Mouse (Mus musculus): ENCODE measurements around the gene Kif26b.

Kif26b gene

GRCm38 (mm10) chr1:178661556-178661955 is 132.6 kb downstream of the Kif26b start:
- no peak for DNase-seq (ENCODE audit: low read depth, low spot score)

DNA sequence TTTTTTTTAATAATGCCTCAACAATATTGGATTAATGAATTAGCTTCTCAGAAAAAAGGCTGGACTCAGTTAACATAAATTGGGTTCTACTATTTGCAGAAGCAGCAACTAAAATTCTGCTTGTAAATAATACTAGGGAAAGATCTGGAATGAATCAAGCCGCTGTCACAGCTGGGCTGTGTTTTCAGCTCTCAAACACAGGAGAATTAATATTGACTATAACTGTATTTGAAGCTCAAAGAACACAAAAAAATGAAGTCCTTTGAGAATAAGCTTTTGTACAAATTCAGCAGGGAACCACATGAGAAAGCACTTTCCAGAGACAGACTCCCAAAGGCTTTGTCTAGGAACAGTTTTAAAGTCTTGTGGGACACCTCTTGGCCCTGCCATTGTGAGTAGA is 134.6 kb downstream of the Kif26b start:
- DNase-seq (ENCODE audit: low read depth, low spot score): no peak

- DNase-seq (ENCODE audit: low read depth, low spot score): peak; percentile 43
Observed at GRCm38 (mm10) chr1:178664271-178664969, 135.5 kb downstream of the Kif26b start.

GRCm38 (mm10) chr1:178666524-178666923 is 137.6 kb downstream of the Kif26b start:
- no peak for DNase-seq (ENCODE audit: low read depth, low spot score)

GRCm38 (mm10) chr1:178667808-178668207 is 138.9 kb downstream of the Kif26b start:
- no peak for DNase-seq (ENCODE audit: low read depth, low spot score)

GRCm38 (mm10) chr1:178668907-178669306 is 140.0 kb downstream of the Kif26b start:
- no peak for DNase-seq (ENCODE audit: low read depth, low spot score)

DNA sequence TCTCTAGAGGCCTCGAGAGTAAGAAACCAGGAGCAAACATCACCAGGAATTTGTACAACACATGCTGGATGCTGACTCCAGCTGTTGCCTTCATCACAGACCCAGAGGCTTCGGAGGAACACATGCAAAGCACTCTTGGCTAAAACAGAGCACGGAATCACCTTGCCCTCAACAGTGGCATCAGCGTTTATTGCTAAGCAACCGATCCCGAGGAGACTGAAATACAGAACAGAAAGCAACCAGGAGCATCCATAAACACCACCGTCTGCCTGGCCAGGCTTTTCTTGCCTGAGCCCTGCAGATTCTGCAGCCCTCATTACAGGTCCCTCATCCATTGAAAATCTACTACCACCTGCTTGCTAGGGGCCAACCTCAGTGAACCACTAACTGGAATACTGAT is 144.1 kb downstream of the Kif26b start:
- DNase-seq (ENCODE audit: low read depth, low spot score): no peak

- no peak for DNase-seq (ENCODE audit: low read depth, low spot score)
Observed at GRCm38 (mm10) chr1:178673506-178673905, 144.6 kb downstream of the Kif26b start.

DNA sequence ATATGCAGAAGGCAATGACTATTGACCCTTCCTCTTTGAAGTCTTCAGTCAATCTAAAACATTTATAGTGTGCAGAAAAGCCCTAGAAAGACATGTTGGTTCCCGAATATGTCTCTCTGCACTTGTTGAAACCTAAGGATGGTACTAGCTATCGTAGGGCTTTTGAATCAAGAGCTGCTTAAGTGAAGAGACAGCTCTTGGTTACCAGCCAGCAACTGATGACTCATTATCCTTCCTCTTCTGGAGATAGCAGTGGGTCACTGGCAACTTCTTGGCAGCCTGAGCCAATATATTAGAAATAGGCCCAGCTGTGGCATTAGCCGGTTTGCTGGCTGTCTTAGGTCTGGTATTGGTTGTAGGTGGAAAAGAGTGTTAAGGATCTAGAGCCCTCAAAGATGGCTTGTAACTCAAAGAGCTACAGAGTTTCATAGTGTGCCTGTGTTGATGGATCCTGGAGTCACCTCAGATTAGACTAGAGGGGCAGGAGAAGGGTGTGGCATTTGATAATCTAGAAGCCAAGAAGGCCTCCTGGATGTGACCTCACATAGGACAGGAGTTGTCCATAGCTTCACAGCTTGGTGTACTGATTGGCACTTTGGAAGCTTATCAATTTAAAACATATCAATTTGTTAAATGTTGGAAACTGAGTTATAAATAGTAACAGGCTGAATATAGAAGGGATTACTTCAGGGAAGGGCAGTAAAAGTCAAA is 146.8 kb downstream of the Kif26b start:
- DNase-seq (ENCODE audit: low read depth, low spot score): no peak

GRCm38 (mm10) chr1:178677160-178677559 is 148.2 kb downstream of the Kif26b start:
- no peak for DNase-seq (ENCODE audit: low read depth, low spot score)

- DNase-seq (ENCODE audit: low read depth, low spot score): no peak
Observed at GRCm38 (mm10) chr1:178677630-178678221, 148.8 kb downstream of the Kif26b start.

- no peak for DNase-seq (ENCODE audit: low read depth, low spot score)
Observed at GRCm38 (mm10) chr1:178683631-178684030, 154.7 kb downstream of the Kif26b start.

DNA sequence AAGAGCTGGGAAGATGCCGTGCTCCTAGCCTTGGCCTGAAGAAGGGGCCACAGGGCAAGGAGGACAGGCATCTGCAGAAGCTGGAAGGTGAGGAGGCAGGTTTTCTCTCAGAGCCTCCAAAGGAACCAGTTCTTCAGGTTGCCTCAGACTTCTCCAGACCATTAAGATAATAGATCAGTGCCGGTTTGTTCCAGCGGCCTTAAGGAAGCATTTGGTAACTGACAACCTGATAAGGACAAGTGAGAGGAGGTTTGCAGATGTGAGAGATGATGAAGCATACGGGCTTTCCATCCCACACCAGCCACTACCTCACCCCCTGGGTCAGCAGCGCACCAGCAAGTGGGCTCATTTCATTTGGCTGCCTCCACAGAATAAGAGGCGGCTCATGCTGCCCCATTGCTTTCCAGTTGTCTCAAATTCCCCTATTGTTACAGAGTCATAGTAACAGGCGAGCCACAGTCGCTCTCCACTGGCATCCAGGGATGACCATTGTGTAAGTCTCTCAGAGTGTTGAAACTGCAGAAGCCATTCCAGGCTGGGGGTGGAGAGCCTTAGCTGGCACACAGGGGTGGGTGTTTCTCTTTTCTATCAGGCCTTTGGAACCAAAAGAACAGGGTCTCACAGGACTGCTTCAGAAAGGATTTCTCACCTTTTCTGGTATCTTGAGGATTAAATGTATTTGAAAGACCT is 156.2 kb downstream of the Kif26b start:
- DNase-seq (ENCODE audit: low read depth, low spot score): no peak

- peak; percentile 16 for DNase-seq (ENCODE audit: low read depth, low spot score)
Observed at GRCm38 (mm10) chr1:178686881-178687280, 158.0 kb downstream of the Kif26b start.

GRCm38 (mm10) chr1:178689512-178689911 is 160.6 kb downstream of the Kif26b start:
- DNase-seq (ENCODE audit: low read depth, low spot score): no peak

DNA sequence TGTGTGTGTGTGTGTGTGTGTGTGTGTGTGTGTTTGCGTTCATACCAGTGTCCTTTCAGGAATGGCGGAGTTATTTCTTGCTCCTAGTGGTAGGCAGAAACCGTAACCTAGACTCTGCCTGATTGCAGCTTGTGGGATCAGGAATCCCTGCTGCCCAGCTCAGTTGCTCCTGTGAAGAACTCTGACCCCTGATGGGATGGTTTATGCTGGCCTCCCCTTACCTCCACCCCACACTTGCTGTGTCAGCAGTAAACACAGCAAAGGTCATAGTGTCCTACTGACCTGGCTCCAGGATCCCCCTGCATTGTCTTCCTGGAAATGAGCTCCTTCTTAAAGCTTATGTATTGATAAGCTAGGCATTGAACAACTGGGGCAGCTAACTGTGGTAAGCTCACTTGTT is 162.8 kb downstream of the Kif26b start:
- no peak for DNase-seq (ENCODE audit: low read depth, low spot score)

DNA sequence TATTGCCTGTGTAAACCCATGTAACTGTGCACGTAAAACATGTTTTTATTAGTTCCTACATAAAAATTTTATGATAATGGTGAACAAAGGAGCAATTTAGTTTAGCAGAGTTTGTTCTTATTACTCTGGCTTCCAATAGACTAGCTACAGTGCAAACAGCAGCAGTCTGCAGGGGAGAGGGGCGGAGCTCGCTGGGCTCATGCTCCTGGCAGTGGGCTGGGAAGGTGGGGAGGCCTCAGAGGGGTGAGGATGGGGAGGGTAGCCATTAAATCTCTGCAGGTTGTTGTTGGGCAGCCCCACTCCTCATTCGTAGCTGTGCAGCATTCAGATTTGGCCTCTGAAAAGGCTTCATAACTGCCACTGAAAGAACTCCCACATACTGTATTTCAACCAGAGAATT is 171.2 kb downstream of the Kif26b start:
- no peak for DNase-seq (ENCODE audit: low read depth, low spot score)

DNA sequence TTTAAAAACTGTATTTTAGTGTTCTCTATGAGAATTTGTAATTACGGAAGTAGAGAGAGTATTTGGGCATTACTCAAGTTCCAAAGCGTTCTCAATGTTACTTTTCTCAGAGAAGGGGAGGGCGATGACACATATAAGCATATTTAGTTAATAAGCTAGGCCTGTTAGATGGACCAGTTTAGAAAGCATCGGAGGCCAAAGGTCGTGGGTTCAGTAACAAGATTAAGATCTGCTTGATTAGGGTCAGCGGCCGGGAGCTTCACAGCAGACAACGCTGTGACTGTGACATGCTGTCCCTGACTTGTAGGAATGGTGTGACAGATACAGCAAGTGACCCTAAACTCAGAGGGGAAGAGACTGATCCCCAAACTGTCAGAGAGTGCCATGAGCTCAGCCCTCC is 174.6 kb downstream of the Kif26b start:
- no peak for DNase-seq (ENCODE audit: low read depth, low spot score)

- no peak for DNase-seq (ENCODE audit: low read depth, low spot score)
Observed at GRCm38 (mm10) chr1:178707925-178708351, 179.0 kb downstream of the Kif26b start.

- no peak for DNase-seq (ENCODE audit: low read depth, low spot score)
Observed at GRCm38 (mm10) chr1:178708356-178708755, 179.4 kb downstream of the Kif26b start.

DNA sequence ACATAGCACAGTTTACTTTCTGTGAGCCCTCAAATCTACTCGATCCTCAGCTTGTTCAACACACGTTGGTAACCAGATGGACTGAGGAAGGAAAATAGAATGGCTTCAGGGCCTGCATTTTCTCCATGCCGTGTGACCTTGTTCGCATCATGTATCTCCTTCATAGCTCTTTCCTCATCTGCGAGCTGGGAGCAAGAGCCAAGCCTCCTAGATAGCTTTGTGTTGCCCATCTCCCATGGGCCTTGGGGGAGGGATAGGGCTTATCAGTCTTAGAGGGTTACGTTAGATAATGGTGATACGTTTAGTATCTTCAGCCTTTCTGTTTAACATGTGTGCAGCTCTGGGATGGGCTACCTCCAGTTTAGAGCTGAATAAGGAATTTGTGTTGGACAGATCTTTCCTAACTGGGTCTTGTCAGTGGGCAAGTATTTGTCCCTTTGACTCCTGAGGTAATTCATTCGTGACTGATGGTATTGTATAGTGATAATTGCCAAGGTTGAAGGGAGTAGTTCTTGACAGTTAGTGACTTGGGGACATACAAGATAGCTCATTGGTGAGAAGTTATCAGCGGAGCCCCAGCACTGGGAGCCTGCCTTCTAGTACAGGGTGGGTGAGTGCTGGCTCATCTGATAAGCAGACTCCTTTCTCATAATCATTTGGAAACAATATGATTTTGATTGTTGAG is 183.4 kb downstream of the Kif26b start:
- no peak for DNase-seq (ENCODE audit: low read depth, low spot score)

- DNase-seq (ENCODE audit: low read depth, low spot score): no peak
Observed at GRCm38 (mm10) chr1:178714209-178714608, 185.3 kb downstream of the Kif26b start.
